Mouse (Mus musculus) myocyte (in vitro differentiated cells): ENCODE measurements around the gene Hist1h2br. TPM values are rescaled to one million over a fixed set of nuclear protein-coding genes. Genes with fewer than 3 reads are reported as not detected.

Source experiments
- H3K27me3 ChIP-seq: one replicate; pipeline ENCODE4 v1.6.1; 2011; ENCODE audit not compliant: control insufficient read depth, insufficient read depth, insufficient read length
- H3K36me3 ChIP-seq: one replicate; pipeline ENCODE4 v1.6.1; 2011; ENCODE audit not compliant: control insufficient read depth, insufficient read depth
- H3K4me2 ChIP-seq: one replicate; pipeline ENCODE4 v1.6.1; 2011; ENCODE audit warnings: low read depth, control low read depth
- H3K4me3 ChIP-seq: one replicate; pipeline ENCODE4 v1.5.1; 2011; ENCODE audit warnings: mild to moderate bottlenecking, control low read depth, moderate library complexity
- H3K79me2 ChIP-seq: one replicate; pipeline ENCODE4 v1.6.1; 2011; ENCODE audit not compliant: control insufficient read depth, insufficient read depth
- H3ac ChIP-seq: one replicate; pipeline ENCODE4 v1.6.1; 2011; ENCODE audit not compliant: control insufficient read depth, insufficient read length
- CEBPB ChIP-seq: IDR thresholded peaks from 2 replicates; pipeline ENCODE4 v1.6.1; 2011; ENCODE audit warnings: mild to moderate bottlenecking, moderate library complexity; ENCODE audit not compliant: poor library complexity, insufficient read depth, severe bottlenecking
- MAX ChIP-seq: IDR thresholded peaks from one replicate; pipeline ENCODE4 v1.6.1; 2011; ENCODE audit warnings: low read depth, mild to moderate bottlenecking, control low read depth
- MYOD1 ChIP-seq, 3 experiments: IDR thresholded peaks; one replicate each; pipeline ENCODE4 v1.6.1; 2011; ENCODE audit warnings: control low read depth in 2 of 3, low read depth in 2 of 3, mild to moderate bottlenecking in 2 of 3, moderate library complexity in 1 of 3; ENCODE audit not compliant: insufficient read length in 2 of 3, control insufficient read depth in 1 of 3
- MYOG ChIP-seq, 3 experiments: IDR thresholded peaks; one replicate each; pipeline ENCODE4 v1.6.1; 2011; ENCODE audit warnings: control low read depth in 2 of 3, low read depth in 2 of 3, mild to moderate bottlenecking in 2 of 3; ENCODE audit not compliant: insufficient read length in 2 of 3, control insufficient read depth in 1 of 3, insufficient read depth in 1 of 3
- POLR2AphosphoS2 ChIP-seq: IDR thresholded peaks from one replicate; pipeline ENCODE4 v1.6.1; 2011; ENCODE audit warnings: low read depth, control low read depth; ENCODE audit not compliant: insufficient read length
- REST ChIP-seq: IDR thresholded peaks from one replicate; pipeline ENCODE4 v1.6.1; 2011; ENCODE audit warnings: mild to moderate bottlenecking, control low read depth, moderate library complexity; ENCODE audit not compliant: insufficient read depth, insufficient read length
- SRF ChIP-seq: IDR thresholded peaks from one replicate; pipeline ENCODE4 v1.6.1; 2011; ENCODE audit warnings: low read depth; ENCODE audit not compliant: control insufficient read depth, insufficient read length
- TCF12 ChIP-seq: IDR thresholded peaks from one replicate; pipeline ENCODE4 v1.6.1; 2011; ENCODE audit warnings: mild to moderate bottlenecking, control low read depth; ENCODE audit not compliant: poor library complexity, insufficient read depth, severe bottlenecking
- TCF3 ChIP-seq: IDR thresholded peaks from one replicate; pipeline ENCODE4 v1.6.1; 2011; ENCODE audit warnings: low read depth, control low read depth; ENCODE audit not compliant: insufficient read length
- USF1 ChIP-seq: IDR thresholded peaks from one replicate; pipeline ENCODE4 v1.6.1; 2011; ENCODE audit warnings: low read depth, mild to moderate bottlenecking, control low read depth, moderate library complexity
- polyA plus RNA-seq: library from polyadenylated mRNA; unstranded; fragments of >200 nt; fragmentation: generic; extraction: Trizol; gene quantifications from one replicate; pipeline ENCODE4 v1.2.1, GENCODE M21; 2012; ENCODE audit warnings: missing spikeins

Hist1h2br gene
- polyA plus RNA-seq, 1 experiment: 71.7 TPM

DNA sequence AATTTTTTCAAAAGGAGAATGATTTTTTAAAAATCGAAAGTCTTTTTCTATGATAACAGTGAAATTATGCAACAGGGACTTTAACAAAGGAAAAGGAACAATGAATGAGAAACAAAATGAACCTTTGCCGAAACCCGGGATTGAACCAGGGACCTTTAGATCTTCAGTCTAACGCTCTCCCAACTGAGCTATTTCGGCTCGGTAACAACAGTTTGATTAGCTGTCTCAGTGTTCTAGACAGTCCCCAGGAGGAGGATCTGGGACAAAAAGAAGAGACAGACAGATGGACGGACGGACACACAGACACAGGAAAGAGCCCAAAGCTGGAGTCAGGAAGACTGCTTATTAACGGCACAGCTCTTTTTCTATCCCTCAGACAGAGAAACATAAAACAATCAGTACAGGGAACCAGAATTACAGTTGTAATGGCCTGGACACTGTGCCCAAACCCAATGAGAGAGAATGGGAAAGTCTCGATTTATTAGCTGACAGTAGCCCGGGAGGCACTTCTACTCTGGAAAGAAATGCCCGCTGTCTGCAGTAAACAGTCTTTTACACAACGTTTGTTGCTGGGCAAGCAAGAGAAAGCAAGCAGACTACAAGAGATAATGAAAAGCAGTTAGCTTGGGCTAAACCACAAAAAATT lies 49.3 kb downstream of the Hist1h2br start:
- TF ChIP-seq TCF12 (no peak), CEBPB (peak; percentile 44; the same call in 1 of the 2 replicates), REST (no peak)

DNA sequence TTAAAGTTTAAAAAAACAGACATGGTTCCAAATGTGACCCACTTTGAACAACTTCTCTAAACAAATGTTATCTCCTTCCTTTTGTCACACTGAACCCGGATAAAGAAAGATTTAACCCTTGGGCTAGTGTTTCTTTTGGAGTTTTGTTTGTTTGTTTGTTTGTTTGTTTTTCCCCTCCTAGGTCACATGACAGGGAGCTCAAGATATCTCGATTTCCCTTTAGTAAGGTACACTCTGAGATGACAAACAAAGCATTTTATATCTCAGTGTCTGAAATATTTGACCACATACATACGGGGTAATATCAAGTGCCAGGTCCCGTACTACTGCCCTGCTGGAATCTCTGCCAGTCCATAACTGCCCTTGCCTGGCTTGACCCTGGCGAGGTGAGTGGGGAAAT lies 49.9 kb downstream of the Hist1h2br start:
- peak overlapping the region; percentile 88 for H3K4me2 ChIP-seq
- no peaks in the 10 kb centered on the region for H3K79me2 ChIP-seq
- H3K36me3 ChIP-seq: no peaks in the 10 kb centered on the region
- peak overlapping the region; percentile 31 for H3K4me3 ChIP-seq
- H3ac ChIP-seq: no peak overlapping the region
- no peaks in the 10 kb centered on the region for H3K27me3 ChIP-seq
- TF ChIP-seq TCF3: no peak
- peak; percentile 25 for TF ChIP-seq USF1

More for the DNA sequence above, 49.3 kb downstream of the Hist1h2br start:
- peak overlapping the region; percentile 88 for H3K4me2 ChIP-seq
- no peaks in the 10 kb centered on the region for H3K36me3 ChIP-seq
- H3K27me3 ChIP-seq: no peaks in the 10 kb centered on the region
- peak overlapping the region; percentile 31 for H3K4me3 ChIP-seq
- no peak overlapping the region for H3ac ChIP-seq
- no peaks in the 10 kb centered on the region for H3K79me2 ChIP-seq

DNA sequence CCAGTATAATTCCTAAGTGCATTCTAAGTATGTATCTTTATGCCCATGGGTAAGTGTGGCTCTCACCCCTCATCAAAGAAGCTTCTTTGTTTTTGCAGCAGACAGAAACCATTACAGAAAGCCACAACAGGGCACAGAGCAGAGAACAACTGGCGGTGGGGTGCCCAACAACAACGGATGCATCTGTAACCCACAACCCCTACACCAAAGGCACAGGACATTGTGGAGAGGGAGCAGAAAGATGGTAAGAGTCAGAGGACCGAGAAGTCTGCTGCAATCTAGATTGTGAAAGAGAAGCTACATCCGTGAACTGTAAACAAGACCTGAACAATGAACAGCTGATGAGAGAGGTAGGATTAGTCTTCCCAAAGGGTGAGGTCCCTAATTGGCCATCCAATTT lies 51.0 kb downstream of the Hist1h2br start:
- Histone ChIP-seq H3K79me2 (no peaks in the 10 kb centered on the region), H3K27me3 (no peaks in the 10 kb centered on the region), H3K36me3 (no peaks in the 10 kb centered on the region), H3K4me3 (no peak overlapping the region), H3ac (no peak overlapping the region), H3K4me2 (no peak overlapping the region)
- no peak for TF ChIP-seq USF1
- TF ChIP-seq SRF: no peak
- TF ChIP-seq POLR2AphosphoS2: no peak
- no peak for TF ChIP-seq MAX
- no peak for TF ChIP-seq MYOG (IDR thresholded peaks at IDR 0.05; ENCODE audit: control insufficient read depth in 1 of 3, insufficient read depth in 1 of 3, insufficient read length in 2 of 3, low read depth in 2 of 3)
- TF ChIP-seq MYOD1 (IDR thresholded peaks at IDR 0.05; ENCODE audit: control insufficient read depth in 1 of 3, insufficient read length in 2 of 3, low read depth in 2 of 3): no peak

Other genes starting within 250 kb of the Hist1h2br start
- gene Olfr1362, start 219.7 kb upstream of the Hist1h2br start, polyA plus RNA-seq: not detected
- gene Olfr11, start 191.2 kb upstream of the Hist1h2br start, polyA plus RNA-seq: not detected
- gene Olfr1361, start 170.4 kb upstream of the Hist1h2br start, polyA plus RNA-seq: not detected
- gene Olfr1360, start 156.3 kb upstream of the Hist1h2br start, polyA plus RNA-seq: not detected
- gene Olfr1359, start 135.6 kb upstream of the Hist1h2br start, polyA plus RNA-seq: not detected
- 2.7 TPM for gene Hist1h2bl, start 117.6 kb upstream of the Hist1h2br start, polyA plus RNA-seq
- 6.4 TPM for gene Hist1h2ai, start 117.3 kb upstream of the Hist1h2br start, polyA plus RNA-seq
- 9.0 TPM for gene Hist1h3h, start 116.1 kb upstream of the Hist1h2br start, polyA plus RNA-seq
- gene Hist1h2bm, start 111.7 kb upstream of the Hist1h2br start, polyA plus RNA-seq: 1.3 TPM
- 1.3 TPM for gene Hist1h4j, start 98.7 kb upstream of the Hist1h2br start, polyA plus RNA-seq
- 6.3 TPM for gene Hist1h4k, start 83.2 kb upstream of the Hist1h2br start, polyA plus RNA-seq
- 2.3 TPM for gene Hist1h2ak, start 79.9 kb upstream of the Hist1h2br start, polyA plus RNA-seq
- 1.8 TPM for gene Hist1h2bn, start 79.6 kb upstream of the Hist1h2br start, polyA plus RNA-seq
- 1.7 TPM for gene Hist1h1b, start 53.1 kb upstream of the Hist1h2br start, polyA plus RNA-seq
- 10.6 TPM for gene Hist1h3i, start 50.4 kb upstream of the Hist1h2br start, polyA plus RNA-seq
- gene Hist1h2an, start 46.5 kb upstream of the Hist1h2br start, polyA plus RNA-seq: 6.8 TPM
- 0.89 TPM for gene Hist1h2bp, start 46.3 kb upstream of the Hist1h2br start, polyA plus RNA-seq
- gene Hist1h2bq, start 23.5 kb upstream of the Hist1h2br start, polyA plus RNA-seq: 72.0 TPM
- gene Hist1h2ao, start 23.3 kb upstream of the Hist1h2br start, polyA plus RNA-seq: not detected
- gene Hist1h4m, start 22.0 kb upstream of the Hist1h2br start, polyA plus RNA-seq: not detected
- 19.7 TPM for gene Hist1h4n, start 1.5 kb upstream of the Hist1h2br start, polyA plus RNA-seq
- gene Hist1h2ap, start 236 bp upstream of the Hist1h2br start, polyA plus RNA-seq: 730 TPM
- 0.89 TPM for gene Zfp184, start 111.4 kb downstream of the Hist1h2br start, polyA plus RNA-seq
- not detected for gene Pom121l2, start 147.5 kb downstream of the Hist1h2br start, polyA plus RNA-seq
- gene Prss16, start 176.0 kb downstream of the Hist1h2br start, polyA plus RNA-seq: 0.34 TPM
- 2.2 TPM for gene Hist1h2ah, start 201.8 kb downstream of the Hist1h2br start, polyA plus RNA-seq
- gene Hist1h2bk, start 202.1 kb downstream of the Hist1h2br start, polyA plus RNA-seq: 8.2 TPM
- gene Hist1h4i, start 207.6 kb downstream of the Hist1h2br start, polyA plus RNA-seq: 31.0 TPM
- gene Hist1h2ag, start 209.2 kb downstream of the Hist1h2br start, polyA plus RNA-seq: 4.1 TPM
- 3.4 TPM for gene Hist1h2bj, start 209.5 kb downstream of the Hist1h2br start, polyA plus RNA-seq